Mouse (Mus musculus) neural tube, embryonic 11.5 days (tissue): ENCODE measurements around the gene Cfap161. TPM values are rescaled to one million over a fixed set of nuclear protein-coding genes. Genes with fewer than 3 reads are reported as not detected.

ENCODE experiments used
- ATAC-seq: fragments of 200-750 bp; cut with Nextera tagmentation; 2 replicates; pipeline ENCODE4 v1.8.0; 2017; ENCODE audit warnings: moderate number of reproducible peaks, mild to moderate bottlenecking, moderate TSS enrichment, moderate library complexity; ENCODE audit not compliant: insufficient read depth, low FRiP score, low TSS enrichment
- DNase-seq: peaks from one replicate; pipeline ENCODE4 v3.0.0-alpha.2; 2015; ENCODE audit warnings: low spot score
- H3K27ac ChIP-seq: fragments of 300-500 bp; sonication (generic); 2 replicates; pipeline ENCODE4 v1.5.1; 2014; ENCODE audit warnings: low read depth, mild to moderate bottlenecking, low read length
- H3K27me3 ChIP-seq: fragments of 300-500 bp; sonication (generic); 2 replicates; pipeline ENCODE4 v1.6.1; 2014; ENCODE audit warnings: mild to moderate bottlenecking, low read length, mixed read lengths; ENCODE audit not compliant: control insufficient read depth, insufficient read depth
- H3K36me3 ChIP-seq: fragments of 300-500 bp; sonication (generic); 2 replicates; pipeline ENCODE4 v1.6.1; 2014; ENCODE audit warnings: mild to moderate bottlenecking, low read length, moderate library complexity, mixed read lengths; ENCODE audit not compliant: control insufficient read depth, insufficient read depth
- H3K4me1 ChIP-seq: fragments of 300-500 bp; sonication (generic); 2 replicates; pipeline ENCODE4 v1.6.1; 2014; ENCODE audit warnings: low read length, mixed read lengths; ENCODE audit not compliant: control insufficient read depth, insufficient read depth
- H3K4me2 ChIP-seq: fragments of 300-500 bp; sonication (generic); 2 replicates; pipeline ENCODE4 v1.6.1; 2014; ENCODE audit warnings: low read depth, mild to moderate bottlenecking, moderate library complexity
- H3K4me3 ChIP-seq: fragments of 300-500 bp; sonication (generic); 2 replicates; pipeline ENCODE4 v1.5.1; 2014; ENCODE audit warnings: low read depth, low read length
- H3K9ac ChIP-seq: fragments of 300-500 bp; sonication (generic); 2 replicates; pipeline ENCODE4 v1.6.1; 2014; ENCODE audit warnings: mild to moderate bottlenecking, low read length
- H3K9me3 ChIP-seq: fragments of 300-500 bp; sonication (generic); 2 replicates; pipeline ENCODE4 v1.6.1; 2016; ENCODE audit warnings: low read length; ENCODE audit not compliant: control insufficient read depth
- WGBS: fragments of 180-500 bp; shearing (Covaris S2); extraction: QIAGEN DNeasy Blood & Tissue Kit; methylation state at CpG from one replicate; pipeline ENCODE4 v1.1.7; 2014; 5-methylcytosine and 5-hydroxymethylcytosine counted together
- polyA plus RNA-seq: library from polyadenylated mRNA; unstranded; fragments of >200 nt; fragmentation: Nextera tagmentation; extraction: Ambion mirVana; gene quantifications from 2 replicates; pipeline ENCODE4 v1.2.1, GENCODE M21; 2014

Cfap161 gene
- polyA plus RNA-seq, 1 experiment from 2014 or later, result not detected

GRCm38 (mm10) chr7:83762336-83762735 lies 32.3 kb downstream of the Cfap161 start:
- no peaks in the 10 kb centered on the region for H3K27me3 ChIP-seq
- WGBS, result 84% methylated on average over 5 of the region's 5 CpGs
- H3K36me3 ChIP-seq, result no peaks in the 10 kb centered on the region
- H3K4me1 ChIP-seq, result no peaks in the 10 kb centered on the region
- no peak overlapping the region for H3K9ac ChIP-seq
- no peaks in the 10 kb centered on the region for H3K9me3 ChIP-seq
- ATAC-seq (no peak), DNase-seq (no peak)
- no peak overlapping the region for H3K27ac ChIP-seq
- H3K4me2 ChIP-seq, result no peak overlapping the region
- H3K4me3 ChIP-seq, result no peak overlapping the region

- Histone ChIP-seq H3K27me3 (no peaks in the 10 kb centered on the region), H3K9ac (no peak overlapping the region), H3K9me3 (no peaks in the 10 kb centered on the region), H3K4me2 (no peak overlapping the region), H3K27ac (no peak overlapping the region), H3K4me3 (no peak overlapping the region), H3K36me3 (no peaks in the 10 kb centered on the region), H3K4me1 (no peaks in the 10 kb centered on the region)
- 87% methylated on average over 1 of the region's 1 CpGs for WGBS
- no peak for ATAC-seq
- DNase-seq, result no peak
Observed at GRCm38 (mm10) chr7:83751055-83751454, 43.6 kb downstream of the Cfap161 start.

- no peaks in the 10 kb centered on the region for H3K36me3 ChIP-seq
- DNase-seq (no peak), ATAC-seq (no peak)
- no peak overlapping the region for H3K27ac ChIP-seq
- no peaks in the 10 kb centered on the region for H3K27me3 ChIP-seq
- H3K4me1 ChIP-seq, result no peaks in the 10 kb centered on the region
- H3K4me2 ChIP-seq, result no peak overlapping the region
- no peak overlapping the region for H3K4me3 ChIP-seq
- H3K9me3 ChIP-seq, result no peaks in the 10 kb centered on the region
- no peak overlapping the region for H3K9ac ChIP-seq
- 96% methylated on average over 1 of the region's 1 CpGs for WGBS
Observed at GRCm38 (mm10) chr7:83748405-83748804, 46.3 kb downstream of the Cfap161 start.

GRCm38 (mm10) chr7:83746107-83746687 lies 48.5 kb downstream of the Cfap161 start:
- no peaks in the 10 kb centered on the region for H3K36me3 ChIP-seq
- H3K9ac ChIP-seq, result no peak overlapping the region; the same call in 1 of the 2 replicates
- H3K4me3 ChIP-seq, result no peak overlapping the region
- no peaks in the 10 kb centered on the region for H3K27me3 ChIP-seq
- 65% methylated on average over 8 of the region's 8 CpGs for WGBS
- DNase-seq, result peak; percentile 15
- no peak overlapping the region for H3K27ac ChIP-seq
- H3K9me3 ChIP-seq, result no peaks in the 10 kb centered on the region
- ATAC-seq, result no peak
- H3K4me2 ChIP-seq, result no peak overlapping the region
- no peaks in the 10 kb centered on the region for H3K4me1 ChIP-seq

GRCm38 (mm10) chr7:83745413-83746106 lies 49.1 kb downstream of the Cfap161 start, which contains the start of gene Il16:
TSS of gene Il16 (minus strand) at chr7:83745726.
- H3K27me3 ChIP-seq, result no peaks in the 10 kb centered on the region
- no peak within 1 kb of the TSS; the same call in 1 of the 2 replicates for H3K9ac ChIP-seq
- DNase-seq (peak; percentile 12), ATAC-seq (no peak)
- WGBS, result 50% methylated on average over 20 of the region's 20 CpGs
- H3K36me3 ChIP-seq, result no peaks in the 10 kb centered on the region
- H3K4me2 ChIP-seq, result no peak within 1 kb of the TSS
- H3K27ac ChIP-seq, result no peak within 1 kb of the TSS
- H3K9me3 ChIP-seq, result no peaks in the 10 kb centered on the region
- H3K4me3 ChIP-seq, result no peak within 1 kb of the TSS
- H3K4me1 ChIP-seq, result no peaks in the 10 kb centered on the region

GRCm38 (mm10) chr7:83745065-83745412 lies 49.6 kb downstream of the Cfap161 start:
- no peak for DNase-seq
- WGBS, result 82% methylated on average over 9 of the region's 9 CpGs
- Histone ChIP-seq H3K4me3 (no peak overlapping the region), H3K4me2 (no peak overlapping the region), H3K9me3 (no peaks in the 10 kb centered on the region), H3K27ac (no peak overlapping the region), H3K27me3 (no peaks in the 10 kb centered on the region), H3K36me3 (no peaks in the 10 kb centered on the region), H3K9ac (no peak overlapping the region), H3K4me1 (no peaks in the 10 kb centered on the region)
- ATAC-seq, result no peak

GRCm38 (mm10) chr7:83744250-83744649 lies 50.4 kb downstream of the Cfap161 start:
- H3K9ac ChIP-seq, result no peak overlapping the region
- H3K4me3 ChIP-seq, result no peak overlapping the region
- H3K4me1 ChIP-seq, result no peaks in the 10 kb centered on the region
- no peaks in the 10 kb centered on the region for H3K9me3 ChIP-seq
- H3K36me3 ChIP-seq, result no peaks in the 10 kb centered on the region
- ATAC-seq, result no peak
- no peak for DNase-seq
- H3K27ac ChIP-seq, result no peak overlapping the region
- H3K4me2 ChIP-seq, result no peak overlapping the region
- no peaks in the 10 kb centered on the region for H3K27me3 ChIP-seq
- 80% methylated on average over 4 of the region's 4 CpGs for WGBS

GRCm38 (mm10) chr7:83742690-83743089 lies 52.0 kb downstream of the Cfap161 start:
- no peaks in the 10 kb centered on the region for H3K27me3 ChIP-seq
- H3K4me1 ChIP-seq, result no peaks in the 10 kb centered on the region
- H3K27ac ChIP-seq, result no peak overlapping the region
- 60% methylated on average over 3 of the region's 3 CpGs for WGBS
- H3K36me3 ChIP-seq, result no peaks in the 10 kb centered on the region
- H3K4me2 ChIP-seq, result no peak overlapping the region
- H3K4me3 ChIP-seq, result no peak overlapping the region
- ATAC-seq, result no peak
- H3K9me3 ChIP-seq, result no peaks in the 10 kb centered on the region
- DNase-seq, result no peak
- no peak overlapping the region for H3K9ac ChIP-seq

GRCm38 (mm10) chr7:83742026-83742425 lies 52.7 kb downstream of the Cfap161 start:
- ATAC-seq, result no peak
- 84% methylated on average over 2 of the region's 2 CpGs for WGBS

More at GRCm38 (mm10) chr7:83742026-83742425, 52.7 kb downstream of the Cfap161 start:
- H3K9me3 ChIP-seq, result no peaks in the 10 kb centered on the region
- no peak overlapping the region for H3K9ac ChIP-seq
- no peak overlapping the region for H3K4me2 ChIP-seq
- H3K4me3 ChIP-seq, result no peak overlapping the region
- no peaks in the 10 kb centered on the region for H3K4me1 ChIP-seq
- H3K27ac ChIP-seq, result no peak overlapping the region
- no peaks in the 10 kb centered on the region for H3K27me3 ChIP-seq
- no peaks in the 10 kb centered on the region for H3K36me3 ChIP-seq
- DNase-seq, result no peak
